Mouse (Mus musculus): Measurements from ENCODE around the gene Gm7073.

Gm7073 gene

GRCm38 (mm10) chrX:60539149-60539548 is at the start of gene Gm7073:
TSS of gene Gm7073 (minus strand) at chrX:60539249.
- DNase-seq = no peak

- no peak for DNase-seq
These were observed 31.5 kb upstream of the Gm7073 start for GRCm38 (mm10) chrX:60570539-60570938.

DNA sequence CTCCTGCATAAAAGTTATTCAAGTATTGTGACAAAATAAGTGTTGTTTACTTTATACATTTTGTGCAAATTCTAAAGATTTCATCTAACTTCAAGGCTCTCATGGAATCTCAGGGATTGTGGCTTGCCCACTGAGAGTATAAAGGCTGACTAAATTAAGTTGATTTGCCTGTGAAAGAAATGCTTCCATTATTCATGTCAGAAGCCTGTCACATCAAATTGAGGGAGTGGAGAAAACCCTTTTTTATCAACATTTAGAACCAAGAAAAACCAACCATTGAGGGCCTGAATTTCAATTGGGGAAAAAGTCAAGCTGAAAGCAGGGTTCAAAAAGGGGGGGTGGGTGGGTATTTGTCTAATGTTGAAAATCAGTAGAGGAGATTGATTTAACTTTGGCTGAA is 30.0 kb upstream of the Gm7073 start:
- DNase-seq = no peak

DNA sequence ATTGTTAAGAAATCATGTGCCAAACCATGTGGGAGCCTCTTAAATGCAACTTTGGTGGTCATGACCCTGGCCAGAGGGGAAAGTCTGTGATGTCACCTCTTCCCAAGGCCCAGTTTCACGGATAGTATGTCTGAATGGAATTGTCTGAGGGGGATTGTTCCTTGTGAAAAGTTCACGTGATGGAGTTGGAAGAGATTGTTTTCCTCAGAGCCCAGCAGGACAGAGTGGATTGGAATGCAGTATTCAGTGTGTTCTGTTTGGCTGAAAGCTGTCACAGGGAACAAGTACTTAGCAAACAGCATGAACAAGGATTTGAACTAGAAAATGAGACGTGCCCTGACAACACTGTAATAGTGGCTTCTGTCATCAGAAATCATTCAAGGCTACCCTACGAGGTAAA is 16.2 kb upstream of the Gm7073 start:
- DNase-seq = no peak

DNA sequence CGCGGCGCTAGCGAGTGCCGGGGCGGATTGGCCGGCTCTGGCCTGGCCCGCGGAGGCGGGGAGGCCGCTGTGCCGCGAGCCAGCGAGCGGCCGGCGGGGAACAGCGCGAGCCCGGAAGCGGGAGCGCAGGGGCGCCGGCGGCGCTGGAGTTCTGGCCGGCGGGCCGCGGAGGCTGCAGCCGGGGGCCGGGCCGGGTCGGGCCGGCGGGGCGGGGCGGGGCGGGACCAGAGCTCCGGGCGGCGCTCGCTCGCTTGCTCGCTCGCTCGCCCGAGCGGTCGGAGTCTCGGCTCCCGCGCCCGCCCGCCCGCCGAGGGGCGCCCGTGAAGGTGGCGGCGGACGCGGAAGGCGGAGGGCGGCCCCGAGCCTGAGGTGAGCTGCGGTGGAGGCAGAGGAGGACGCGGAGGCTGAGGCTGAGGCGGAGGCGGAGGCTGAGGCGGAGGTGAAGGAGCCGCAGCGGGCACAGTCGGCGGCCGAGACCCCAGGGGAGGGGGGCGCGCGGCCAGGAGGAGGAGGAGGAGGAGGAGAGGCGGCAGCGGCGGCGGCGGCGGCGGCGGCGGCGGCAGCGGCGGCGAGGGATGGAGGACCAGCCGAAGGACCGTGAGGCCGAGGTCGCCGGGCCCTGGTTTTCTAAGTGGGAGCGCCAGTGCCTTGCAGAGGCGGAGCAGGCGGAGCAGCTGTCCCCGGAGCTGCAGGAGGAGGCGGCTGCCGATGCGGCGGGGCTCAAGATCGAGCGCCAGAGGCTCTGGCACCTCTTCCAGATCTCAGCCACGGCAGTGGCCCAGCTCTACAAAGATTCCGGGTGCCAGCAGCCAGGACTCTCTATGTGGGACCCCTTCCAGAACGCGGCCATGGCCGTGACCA is 8.6 kb upstream of the Gm7073 start:
- peak; percentile 19 for DNase-seq

GRCm38 (mm10) chrX:60547098-60547443 is 8.0 kb upstream of the Gm7073 start:
- peak; percentile 7 for DNase-seq

DNA sequence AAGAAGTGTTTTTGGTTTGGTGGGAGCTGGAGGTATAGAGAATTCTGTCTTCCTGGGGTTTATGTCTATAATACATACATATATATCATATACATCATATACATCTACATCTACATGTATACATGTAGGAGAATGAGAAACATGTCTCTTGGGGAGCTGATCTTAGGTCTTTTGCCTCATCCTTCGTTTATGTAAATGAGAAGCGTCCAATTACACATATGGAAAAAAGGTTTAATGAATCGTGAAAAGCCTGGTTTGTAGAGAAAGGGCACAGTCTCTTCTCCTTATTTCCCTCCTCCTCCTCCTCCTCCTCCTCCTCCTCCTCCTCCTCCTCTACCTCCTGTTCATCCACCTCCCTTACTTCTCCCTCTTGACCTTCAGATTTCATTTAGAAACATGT is 6.9 kb upstream of the Gm7073 start:
- DNase-seq = no peak

GRCm38 (mm10) chrX:60545444-60545843 is 6.4 kb upstream of the Gm7073 start:
- no peak for DNase-seq

GRCm38 (mm10) chrX:60544098-60544497 is 5.0 kb upstream of the Gm7073 start:
- DNase-seq = no peak

GRCm38 (mm10) chrX:60542901-60543300 is 3.9 kb upstream of the Gm7073 start:
- no peak for DNase-seq

DNA sequence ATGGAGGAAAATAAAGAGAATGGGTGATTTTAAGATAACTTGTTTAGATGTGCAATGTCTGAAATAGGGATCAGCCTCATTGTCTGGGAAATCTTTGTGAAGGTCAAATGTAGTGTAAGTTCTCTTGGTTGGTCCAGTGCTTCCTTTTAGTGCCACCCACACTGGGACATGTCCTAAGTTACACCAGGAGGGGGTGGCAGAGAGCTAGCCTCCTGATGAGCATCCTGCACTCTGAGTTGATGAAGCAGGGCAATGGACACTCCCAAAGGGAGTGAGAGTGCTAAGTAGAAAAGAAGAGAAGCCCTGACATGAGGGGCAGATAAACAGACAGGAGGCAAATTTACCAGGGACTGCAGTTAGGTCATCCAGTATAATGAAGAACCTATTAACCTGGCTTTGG is 35.1 kb downstream of the Gm7073 start:
- peak; percentile 4 for DNase-seq

DNA sequence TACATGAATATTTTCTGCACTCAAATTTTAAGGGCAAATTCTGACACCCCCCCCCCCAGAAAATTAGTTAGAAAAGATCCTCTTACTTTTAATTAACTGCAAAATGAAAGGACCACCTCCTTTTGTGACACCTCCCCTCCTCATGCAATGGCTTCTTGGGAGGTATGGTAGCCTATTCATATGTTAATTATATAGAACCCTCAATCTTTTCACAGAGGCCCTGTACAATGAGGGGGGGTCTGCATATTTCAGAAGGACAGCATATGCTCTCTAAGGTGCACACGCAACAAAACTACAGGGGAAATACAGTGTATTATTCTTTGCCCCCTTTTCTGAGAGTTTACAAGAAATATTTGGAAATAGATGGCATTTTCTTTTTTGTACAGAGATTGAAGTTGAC is 41.3 kb downstream of the Gm7073 start:
- DNase-seq = no peak

DNA sequence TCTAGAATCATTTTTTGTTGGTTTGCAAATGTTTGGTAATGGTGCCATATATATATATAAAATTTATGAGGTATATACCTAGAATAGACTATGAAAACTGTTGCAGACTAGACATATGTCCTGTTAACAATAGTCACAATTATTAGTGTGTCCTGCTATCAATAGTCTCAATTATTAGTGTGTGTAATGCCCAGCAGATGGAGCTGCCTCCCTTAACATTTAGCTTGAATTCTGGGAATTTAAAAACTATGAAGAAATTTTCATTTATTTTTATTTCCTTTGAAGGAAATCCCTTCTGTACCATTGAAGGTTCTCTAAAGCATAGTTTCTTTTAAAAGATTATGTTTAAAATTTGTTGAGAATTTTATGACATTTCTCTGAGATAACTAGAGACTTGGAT is 43.7 kb downstream of the Gm7073 start:
- DNase-seq = no peak

- DNase-seq = no peak
These were observed 75.3 kb downstream of the Gm7073 start for GRCm38 (mm10) chrX:60463786-60464185.

DNA sequence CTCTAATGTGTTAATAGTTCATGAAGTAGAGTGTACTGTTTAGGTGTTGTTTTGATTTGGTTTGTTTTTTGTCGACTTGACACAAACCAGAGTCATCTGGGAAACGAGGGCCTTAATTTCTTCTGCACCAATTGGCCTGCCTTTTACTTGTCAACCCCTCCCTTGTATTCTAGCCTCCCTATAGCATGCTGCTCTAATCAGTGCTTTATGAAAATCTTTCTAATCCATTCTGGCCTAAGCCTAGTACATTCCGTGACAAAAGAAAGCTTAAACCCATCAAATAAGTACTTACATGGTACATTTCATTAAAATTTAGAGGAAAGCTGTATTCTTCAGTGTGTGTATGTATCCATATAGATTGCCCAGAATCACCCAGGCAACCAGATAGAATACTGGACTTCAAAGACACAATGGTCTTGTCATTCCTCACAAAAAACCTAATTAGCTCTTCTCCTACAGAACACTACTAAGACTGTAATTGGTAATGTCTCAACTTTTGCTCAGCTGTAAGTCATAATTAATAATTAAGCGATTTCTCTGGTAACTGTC is 124.4 kb downstream of the Gm7073 start:
- no peak for DNase-seq

- no peak for DNase-seq
These were observed 133.4 kb downstream of the Gm7073 start for GRCm38 (mm10) chrX:60405681-60406080.

DNA sequence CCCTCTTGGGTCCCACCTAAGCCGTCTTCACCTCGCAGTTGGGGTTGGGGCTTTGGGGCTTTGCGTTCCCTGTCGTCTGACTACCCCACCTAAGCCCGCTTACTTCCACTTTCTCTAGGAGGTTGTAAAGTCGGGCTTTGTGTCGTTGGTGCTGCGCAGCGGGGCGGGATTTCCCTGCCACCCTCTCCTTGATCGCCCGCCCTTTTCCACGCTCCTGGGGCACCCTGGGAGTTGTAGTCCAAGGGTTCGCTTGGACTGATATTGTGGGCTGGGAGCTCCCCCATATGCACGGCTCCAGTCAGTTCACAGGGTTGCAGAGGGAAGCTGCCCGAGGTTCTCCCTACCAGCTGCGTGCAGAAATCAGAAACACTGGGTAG is 134.4 kb downstream of the Gm7073 start:
- DNase-seq = peak; percentile 89

GRCm38 (mm10) chrX:60403764-60404667 is 135.0 kb downstream of the Gm7073 start:
- peak; percentile 34 for DNase-seq

DNA sequence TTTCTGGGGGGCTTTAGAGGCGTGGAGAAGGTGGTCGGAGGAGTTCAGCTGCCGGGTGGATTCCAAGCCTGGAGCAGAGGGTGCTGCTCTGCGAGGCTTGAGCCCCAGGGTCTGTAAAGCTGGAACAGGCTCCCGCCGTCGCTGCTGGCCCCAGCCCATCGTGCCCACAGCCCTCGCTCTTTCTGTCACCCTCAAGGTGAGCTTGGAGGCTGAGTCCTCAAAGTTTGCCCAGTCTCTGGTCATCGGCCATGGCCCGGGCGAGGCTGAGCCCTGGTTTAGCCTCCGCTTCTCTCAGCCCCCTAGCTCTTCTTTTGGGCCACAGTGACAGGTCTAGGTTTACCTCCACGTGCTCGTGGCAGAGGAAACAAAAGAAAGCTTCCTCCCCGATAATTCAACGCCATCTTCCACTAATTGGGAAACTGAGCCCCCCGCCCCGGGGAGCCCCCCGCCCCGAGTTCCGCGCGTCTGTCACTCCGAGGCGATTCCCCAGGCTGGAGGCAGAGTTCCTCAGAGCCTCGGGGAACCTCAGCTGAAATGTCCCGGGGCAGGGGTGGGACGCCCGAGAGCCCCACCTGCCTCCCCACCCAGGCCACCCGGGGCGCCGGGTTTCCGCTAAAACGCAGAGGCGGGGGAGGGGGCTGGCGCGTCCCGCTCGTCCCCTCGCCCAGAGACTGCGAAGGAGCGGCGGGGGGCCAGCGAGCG is 135.8 kb downstream of the Gm7073 start:
- peak; percentile 2 for DNase-seq

DNA sequence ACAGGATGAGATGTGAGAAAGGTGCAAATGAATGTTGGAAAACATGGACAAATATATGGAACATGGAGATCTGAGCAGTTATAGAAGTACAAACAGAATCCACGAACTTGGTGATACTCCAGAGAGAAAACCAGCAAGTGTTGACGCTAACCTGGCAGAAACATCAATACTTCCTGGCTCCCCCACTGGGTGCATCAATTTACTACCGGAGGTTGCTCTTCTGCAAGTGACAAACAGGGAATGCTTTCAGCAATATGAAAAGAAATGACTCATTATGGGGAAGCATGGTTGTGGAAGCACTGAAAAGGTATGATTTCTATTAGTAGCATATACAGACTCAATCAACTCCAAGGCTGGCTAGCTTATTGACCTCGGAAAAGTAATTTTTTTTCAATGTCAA is 144.8 kb downstream of the Gm7073 start:
- DNase-seq = no peak

GRCm38 (mm10) chrX:60386852-60387251 is 152.2 kb downstream of the Gm7073 start:
- no peak for DNase-seq

All from right cerebral cortex, adult 18-20 months (tissue).